Mouse (Mus musculus): ENCODE data around the gene Col4a3.

- no peak for TF ChIP-seq CTCF (IDR thresholded peaks at IDR 0.05; ENCODE audit: low read depth, low read length)
- no peak for TF ChIP-seq POLR2A (IDR thresholded peaks at IDR 0.05; ENCODE audit: extremely low read depth, insufficient read depth, low read length)
Observed at GRCm38 (mm10) chr1:82596864-82597596, 10.3 kb downstream of the Col4a3 start.
